Mouse (Mus musculus) cerebellum, adult (tissue): ENCODE results near the gene Cyp2g1.
"Not testable (repeated sequence)": the region's sequence is repeated elsewhere in the genome, so short reads cannot be mapped to it uniquely, and the experiment has no call there.

Experiments used
- ATAC-seq: cut with Nextera tagmentation; 2 replicates; pipeline ENCODE4 v1.9.2; 2017; ENCODE audit warnings: mild to moderate bottlenecking, moderate library complexity, mixed read lengths; ENCODE audit not compliant: insufficient number of reproducible peaks, low FRiP score, low TSS enrichment

The Cyp2g1 gene

DNA sequence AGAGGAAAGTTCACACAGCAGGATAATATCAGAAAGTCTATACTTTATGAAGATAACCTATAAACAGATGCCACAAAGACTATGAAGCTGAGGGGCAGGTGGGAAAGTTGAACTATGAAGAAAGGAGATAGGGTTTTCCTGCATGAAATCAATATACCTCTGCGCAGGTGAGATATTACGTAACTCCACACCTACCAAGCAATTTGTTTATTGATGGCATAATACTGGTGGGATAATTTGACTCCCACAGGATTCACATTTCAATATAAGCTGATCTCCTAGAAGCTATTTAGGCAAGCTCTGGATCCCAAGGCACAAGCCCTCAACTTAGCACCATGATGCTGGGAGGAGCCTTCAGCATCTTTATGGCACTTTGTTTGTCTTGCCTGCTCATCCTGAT is at the start of gene Cyp2g1:
Gene Cyp2g1 (plus strand): TSS at position 301 of the 400 bp plus-strand sequence.
- ATAC-seq = no peak

DNA sequence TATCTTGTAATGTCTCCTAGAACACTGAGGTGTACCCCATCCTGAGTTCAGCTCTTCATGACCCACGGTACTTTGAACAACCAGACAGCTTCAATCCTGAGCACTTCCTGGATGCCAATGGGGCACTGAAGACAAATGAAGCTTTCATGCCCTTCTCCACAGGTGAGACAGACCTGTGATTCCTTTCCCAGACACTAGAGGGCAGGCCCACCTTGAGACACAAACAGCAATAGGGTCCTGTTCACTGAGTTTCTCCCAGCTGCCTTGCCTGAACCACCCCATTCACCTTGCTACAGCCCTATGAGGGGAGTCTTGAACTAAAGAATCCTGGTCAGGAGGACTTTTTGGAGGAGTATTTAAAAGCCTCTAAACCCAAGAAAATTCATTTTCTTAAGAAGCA is 41.6 kb upstream of the Cyp2g1 start:
- ATAC-seq = no peak

DNA sequence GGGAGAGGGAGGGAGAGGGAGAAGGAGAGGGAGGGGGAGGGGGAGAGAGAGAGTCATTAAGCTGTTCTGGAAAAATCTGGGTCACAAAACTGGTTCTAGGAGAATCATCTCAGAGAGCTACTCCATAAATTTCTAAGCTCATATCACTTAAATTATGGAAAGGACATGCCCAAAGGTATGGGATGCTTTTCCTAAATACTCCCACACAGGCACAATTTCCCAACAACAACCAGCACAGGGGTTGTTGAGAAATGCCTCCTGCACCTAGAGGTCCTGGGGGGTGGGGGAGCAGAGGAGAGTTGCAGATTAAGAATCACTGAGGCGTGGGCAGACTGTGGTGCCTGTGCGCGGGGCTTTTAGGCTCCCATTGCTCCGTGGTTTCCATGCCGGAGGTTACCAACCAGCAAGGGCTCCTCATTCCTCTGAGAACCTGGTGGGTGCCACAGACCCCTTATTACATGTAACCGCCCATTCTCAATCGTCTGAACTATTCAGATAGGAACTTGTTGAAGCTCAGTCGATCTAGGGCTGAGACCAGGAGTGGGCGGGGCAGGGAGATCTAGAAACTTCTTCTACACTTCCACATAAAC is 38.7 kb upstream of the Cyp2g1 start:
- ATAC-seq = no peak

DNA sequence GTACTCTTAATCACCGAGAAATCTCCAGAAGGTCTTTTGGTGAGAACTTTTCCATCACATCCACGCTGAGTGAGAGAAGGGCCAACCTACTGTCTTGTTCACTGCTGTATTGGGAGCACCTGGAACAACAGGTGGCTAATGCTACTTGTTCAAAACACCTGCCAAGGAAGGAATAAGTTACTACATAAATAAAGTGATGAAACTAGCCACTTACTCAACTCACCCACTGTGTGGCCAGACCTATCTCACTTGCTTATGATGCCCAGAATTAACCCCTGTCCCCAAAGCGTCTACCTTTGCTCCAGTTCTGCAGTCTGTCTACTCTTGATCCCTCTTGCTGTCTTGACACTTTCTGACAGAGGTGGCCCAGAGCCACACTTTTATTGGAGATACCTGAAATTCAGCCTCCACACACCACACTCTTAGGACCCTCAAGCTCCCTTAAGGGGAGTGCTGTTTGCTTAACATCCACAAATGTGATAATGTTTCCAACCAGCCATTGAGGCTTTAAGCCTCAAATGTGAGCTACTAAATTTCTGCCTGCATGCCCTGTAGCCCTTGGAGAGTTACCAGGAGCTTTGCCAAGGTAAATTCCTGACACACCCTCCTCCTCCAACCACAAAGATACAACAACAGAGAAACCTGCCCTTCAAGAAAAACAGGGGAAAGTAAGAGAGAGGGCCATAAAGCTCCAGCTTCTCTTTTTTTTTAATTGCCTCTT is 35.7 kb upstream of the Cyp2g1 start:
- ATAC-seq = no peak

DNA sequence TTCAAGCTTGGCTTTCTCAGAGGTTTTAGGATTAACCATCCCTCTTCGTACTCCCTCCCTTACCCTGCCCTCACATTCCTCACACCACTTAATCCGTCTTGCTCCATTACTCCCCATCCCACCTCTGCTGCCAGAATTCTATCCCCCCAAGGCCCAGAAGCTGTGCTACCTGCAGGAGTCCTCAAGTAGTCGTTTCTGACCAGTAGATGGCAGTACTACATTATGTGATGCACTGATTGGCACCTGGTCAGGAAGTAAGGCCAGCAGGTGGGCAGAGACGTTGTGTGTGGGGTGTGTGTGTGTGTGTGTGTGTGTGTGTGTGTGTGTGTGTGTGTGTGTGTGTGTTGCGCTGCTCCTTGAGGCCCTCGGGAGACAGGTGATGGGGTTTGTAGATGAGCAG is 32.8 kb upstream of the Cyp2g1 start:
- no peak for ATAC-seq

DNA sequence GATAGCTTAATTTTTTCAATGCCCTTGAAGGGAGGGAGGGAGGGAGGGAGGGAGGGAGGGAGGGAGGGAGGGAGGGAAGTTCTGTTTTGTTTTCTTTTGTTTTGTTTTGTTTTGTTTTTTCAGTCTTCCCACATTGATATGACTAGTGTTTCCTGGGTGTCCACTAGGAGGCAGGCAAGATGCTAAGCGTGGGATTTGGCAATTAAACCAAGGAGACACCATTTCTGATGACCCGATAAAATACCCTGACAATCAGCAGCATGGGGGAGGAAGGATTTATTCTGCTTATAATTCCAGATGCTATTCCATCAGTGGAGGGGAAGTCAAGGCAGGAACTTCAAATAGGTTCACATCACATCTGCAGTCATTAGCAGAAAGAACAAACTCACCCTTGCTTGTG is 30.9 kb upstream of the Cyp2g1 start:
- no peak for ATAC-seq

DNA sequence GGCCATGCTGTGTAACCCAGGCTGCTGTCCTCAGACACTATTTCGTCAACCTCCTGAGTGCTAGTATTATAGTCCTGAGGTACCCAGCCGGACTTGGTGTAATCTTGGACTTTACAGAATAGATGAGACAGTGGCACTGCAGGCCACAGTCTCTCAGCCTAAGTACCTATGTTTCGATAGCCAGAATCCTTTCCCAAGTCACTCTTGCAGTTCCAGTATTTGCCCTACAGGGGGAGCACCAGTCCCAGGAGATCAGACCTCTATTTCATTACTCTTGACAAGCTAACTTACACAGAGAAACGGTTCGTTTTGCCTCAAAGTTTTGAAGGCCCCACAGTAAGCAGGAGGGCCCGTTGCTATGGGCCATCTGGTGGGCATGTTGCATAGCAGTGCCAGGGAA is 30.2 kb upstream of the Cyp2g1 start:
- no peak for ATAC-seq

DNA sequence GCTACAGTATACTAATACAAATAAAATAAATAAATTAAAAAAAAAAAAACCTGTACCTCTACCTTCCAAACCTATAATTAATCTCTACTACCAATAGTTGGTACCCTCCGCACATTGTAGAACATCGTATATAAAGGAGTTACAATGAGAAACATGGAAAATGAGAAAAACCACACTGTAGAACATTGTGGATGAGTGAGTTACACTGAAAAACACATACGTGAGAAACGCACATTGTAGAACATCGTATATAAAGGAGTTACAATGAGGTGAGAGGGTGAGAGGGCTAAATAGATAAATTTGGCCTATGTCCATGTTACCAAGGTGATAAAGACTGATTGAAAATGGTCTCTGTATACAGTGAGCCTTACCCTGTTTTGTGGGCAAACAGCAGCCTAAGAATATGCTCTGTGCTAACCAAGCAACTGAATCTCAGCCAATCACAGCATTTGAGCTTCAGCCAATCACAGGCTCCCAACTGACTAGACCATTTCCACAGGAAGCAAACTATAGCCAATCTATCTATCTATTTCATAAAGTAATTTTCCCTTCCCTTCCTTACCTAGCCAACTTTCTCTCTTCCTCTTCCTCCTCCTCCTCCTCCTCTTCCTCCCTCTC is 28.8 kb upstream of the Cyp2g1 start:
- ATAC-seq = peak; percentile 74

DNA sequence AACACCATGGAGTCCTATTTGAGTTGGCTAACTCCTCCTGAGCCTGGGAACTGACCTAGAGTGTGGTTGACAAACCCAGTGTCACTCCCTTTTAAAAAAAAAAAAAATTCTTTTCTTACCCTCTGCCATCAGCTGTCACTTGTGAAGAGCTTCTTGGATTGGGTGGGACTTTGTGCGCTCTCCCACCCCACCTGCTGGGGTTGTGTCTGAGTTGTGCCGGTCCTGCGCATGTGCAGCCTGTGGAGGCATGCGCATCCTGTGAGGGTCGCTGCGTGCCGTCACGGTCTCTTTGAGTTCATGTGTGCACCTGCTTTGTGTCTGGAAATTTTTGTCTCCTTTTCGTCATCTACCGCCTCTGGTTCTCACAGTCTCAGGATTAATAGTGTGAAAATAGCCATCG is 28.2 kb upstream of the Cyp2g1 start:
- ATAC-seq = no peak

DNA sequence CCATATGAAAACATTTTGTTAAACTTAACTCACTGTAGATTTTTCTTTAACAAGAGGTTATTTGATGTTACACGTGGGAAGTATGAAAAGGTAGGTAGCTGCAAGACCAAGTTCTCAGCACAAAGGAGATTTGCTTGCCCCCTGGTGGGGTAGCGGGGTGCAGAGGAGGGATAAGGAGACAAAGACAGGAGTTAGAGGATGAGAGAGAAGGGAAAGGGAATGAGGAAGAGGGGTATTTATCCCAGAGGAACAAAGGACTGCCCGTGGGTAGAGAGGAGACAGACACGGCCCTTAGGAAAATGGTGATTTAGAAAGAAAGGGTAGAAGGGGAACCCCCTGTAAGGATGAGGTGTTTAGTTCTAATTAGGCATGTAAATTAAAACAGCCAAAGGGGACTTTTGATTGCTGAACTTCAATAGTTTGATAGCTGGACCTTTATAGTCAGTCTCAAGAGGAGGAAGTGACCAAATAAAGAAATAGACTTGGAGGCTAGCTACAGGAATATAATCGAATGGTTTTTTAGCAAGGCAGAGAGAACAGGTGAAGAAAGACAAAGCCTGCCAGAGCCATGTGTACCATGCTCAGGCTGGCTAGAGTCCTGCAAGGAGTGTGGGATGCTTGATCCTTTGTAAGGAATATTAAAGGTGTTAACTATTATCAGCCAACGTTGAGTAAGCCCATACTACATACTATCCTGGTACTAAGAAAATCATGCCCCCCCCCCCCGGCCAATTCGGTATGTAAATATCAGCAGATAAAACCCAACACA is 27.5 kb upstream of the Cyp2g1 start:
- no peak for ATAC-seq

DNA sequence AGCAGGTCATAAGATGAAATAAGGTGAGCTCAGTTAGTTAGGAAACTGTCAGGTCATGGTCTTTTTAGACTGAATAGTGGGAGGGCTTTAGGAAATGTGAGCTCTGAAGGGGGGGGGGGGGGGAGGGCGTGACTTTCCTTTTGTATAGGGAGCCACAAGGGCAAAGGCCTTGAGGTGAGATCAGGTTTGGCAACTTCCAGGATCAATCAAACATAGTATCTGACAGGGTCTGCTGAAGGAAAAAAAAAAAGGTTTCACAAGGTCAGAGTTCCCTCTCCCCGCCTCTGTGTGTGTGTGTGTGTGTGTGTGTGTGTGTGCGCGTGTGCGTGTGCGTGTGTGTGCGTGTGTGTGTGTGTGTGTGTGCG is 26.9 kb upstream of the Cyp2g1 start:
- ATAC-seq = no peak

DNA sequence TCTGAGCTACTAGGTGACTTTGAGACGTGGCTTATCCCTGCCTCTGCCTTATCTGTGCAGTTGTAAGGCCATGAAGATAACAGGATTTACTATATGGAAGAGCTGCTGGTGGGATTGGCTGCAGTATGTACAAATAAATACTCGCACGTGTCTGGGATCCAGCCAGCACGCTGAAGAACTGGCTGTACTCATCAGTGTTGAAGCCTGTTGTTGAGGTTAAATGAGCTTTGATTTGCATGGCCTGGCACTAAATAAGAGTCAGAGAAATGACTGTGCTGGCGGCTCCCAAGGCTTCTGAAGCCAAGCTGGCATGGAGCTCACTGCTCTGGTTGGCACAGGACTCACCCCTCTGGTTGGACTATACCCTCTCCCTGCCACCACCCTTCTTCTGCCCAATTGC is 25.5 kb upstream of the Cyp2g1 start:
- no peak for ATAC-seq

DNA sequence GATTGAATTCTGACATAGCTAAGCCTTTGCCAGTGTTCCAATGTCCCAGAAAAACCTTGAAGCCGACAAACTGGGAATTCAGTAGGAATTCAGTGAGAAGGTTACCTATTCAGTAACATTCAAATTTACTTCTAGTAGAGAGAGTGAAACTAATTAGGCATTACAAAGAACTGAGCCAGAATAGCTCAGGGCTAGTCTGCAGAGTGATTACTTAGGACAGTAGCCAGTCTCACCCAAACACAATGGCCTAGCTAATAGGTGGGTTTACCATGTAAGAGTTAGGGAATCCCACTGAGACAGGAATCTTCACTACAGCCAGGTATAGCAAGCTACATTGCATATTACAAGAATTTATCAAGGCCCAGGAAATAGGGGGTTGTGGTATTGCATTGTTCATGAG is 22.7 kb upstream of the Cyp2g1 start:
- not testable (repeated sequence) for ATAC-seq

DNA sequence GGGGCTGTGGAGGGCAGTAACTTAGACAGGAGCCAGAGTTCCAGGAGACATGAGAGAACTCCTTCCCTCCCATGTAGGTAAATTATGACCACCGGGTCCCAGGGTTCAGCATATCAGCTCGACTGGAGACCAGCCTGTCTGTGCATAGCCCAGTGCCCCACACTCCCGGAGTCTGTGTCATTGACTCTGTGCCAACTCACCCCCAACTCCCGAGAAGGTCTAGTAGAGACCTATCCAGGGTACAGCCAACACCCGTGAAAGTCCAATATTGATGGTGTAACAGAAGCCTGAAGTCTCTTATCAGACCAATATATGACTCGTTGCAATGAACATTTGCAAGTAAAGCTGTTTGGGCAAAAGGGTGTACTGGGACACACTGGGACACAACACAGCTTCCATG is 18.7 kb upstream of the Cyp2g1 start:
- no peak for ATAC-seq

DNA sequence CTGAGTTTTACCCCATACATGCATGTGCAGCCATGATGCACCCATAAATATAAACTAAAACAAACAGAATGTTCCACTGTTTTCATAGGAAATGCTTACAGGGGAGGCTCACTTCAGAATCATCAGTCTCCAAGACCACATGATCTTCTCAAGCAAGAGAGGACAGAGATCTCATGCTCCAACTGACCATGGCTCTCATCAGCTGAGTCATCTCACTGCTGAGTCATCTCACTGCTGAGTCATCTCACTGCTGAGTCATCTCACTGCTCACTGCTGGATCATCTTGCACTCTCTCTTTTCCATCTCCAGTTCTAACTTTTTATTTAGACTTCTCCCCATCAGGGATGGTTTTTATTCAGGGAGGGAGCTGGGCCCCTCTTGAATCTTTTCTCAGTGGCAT is 8.6 kb upstream of the Cyp2g1 start:
- no peak for ATAC-seq

DNA sequence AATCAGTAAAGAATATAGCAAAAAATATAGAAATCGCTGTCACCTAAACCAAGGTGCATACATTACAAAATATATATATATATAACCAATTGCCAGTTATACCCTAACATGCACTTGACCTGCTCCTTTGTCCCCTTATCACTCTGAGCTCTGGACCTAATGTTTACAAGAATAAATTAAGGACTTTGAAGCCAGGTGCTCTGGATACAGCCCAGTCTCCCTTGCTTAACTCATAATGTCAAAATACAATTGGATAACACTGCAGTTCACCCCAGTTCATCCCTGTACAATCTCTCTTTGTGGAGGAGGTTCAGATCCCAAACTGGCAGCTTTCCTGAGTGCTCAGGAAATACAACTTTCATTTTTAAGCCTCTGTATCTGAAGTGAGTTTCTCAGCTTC is 7.7 kb upstream of the Cyp2g1 start:
- ATAC-seq = no peak

DNA sequence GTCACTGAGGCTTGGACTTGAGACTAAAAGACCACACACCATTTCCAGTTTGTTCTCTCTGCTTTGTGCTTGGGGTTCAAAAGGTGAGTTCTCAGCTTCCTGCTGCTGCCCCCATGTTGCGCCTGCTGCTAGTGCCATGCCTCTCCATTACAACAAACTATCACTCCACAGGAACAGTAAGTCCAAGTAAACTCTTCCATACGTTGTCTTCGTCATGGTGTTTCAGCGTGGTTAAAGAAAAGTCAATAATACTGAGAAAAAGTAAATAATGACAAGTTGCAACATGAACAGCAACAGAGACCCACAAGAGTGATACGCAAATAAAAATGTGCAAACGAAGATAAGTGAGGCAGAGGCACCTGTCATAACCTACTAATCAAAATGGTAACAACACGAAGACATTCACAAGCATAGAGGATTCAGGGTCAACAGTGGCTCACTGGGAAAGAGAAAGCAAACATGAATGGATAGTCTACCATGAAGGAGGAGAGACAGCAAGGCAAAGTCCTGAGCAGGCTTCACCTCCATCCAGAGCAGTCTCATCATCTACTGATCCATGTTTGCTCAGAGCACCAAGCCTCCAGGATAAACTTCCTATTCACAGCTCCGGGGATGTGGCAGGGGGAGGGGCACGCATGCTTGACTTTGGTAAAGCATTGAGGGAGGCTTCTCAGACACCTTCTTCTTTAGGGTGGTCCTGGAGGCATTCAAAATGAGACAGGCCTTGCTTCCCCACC is 23.0 kb downstream of the Cyp2g1 start:
- ATAC-seq = not testable (repeated sequence)

DNA sequence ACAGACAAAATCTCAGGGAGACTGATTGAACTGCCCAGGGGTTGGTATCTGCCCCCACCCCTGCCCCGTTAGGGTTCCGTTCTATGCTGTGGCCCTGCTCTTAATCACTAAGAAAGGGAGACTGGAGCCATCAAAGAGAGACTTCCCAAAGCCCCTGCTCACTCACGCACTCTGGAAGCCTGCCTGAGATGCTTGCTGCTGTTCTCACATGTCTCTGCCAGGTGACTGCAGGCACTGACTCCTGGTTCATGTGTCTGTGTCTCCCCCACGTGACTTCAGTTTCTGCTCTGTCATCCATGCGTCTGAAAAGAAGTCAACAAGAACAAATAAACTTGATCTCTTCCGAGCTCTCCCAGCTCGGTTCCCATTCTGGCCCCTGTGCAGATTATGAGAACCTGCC is 24.0 kb downstream of the Cyp2g1 start:
- ATAC-seq = not testable (repeated sequence)

DNA sequence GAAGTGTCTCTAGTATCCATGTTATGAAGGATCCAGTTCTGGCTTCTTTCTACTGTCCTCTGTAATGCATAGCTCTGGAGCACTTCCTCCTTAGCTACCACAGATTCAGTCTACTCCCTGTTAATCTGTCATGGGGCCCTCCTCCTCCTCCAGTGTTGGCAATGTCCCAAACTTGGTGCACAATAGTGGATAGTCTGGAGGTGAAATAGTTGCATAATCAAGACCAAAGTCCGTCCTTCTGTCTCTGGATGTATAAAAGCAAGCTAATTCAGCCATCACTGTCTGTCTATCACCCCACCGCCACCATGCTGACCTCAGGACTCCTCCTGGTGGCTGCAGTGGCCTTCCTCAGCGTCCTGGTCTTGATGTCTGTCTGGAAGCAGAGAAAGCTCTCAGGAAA is 26.4 kb downstream of the Cyp2g1 start, which contains the start of gene Cyp2a5:
Gene Cyp2a5 (plus strand): TSS at position 247 of the 400 bp plus-strand sequence.
- ATAC-seq = not testable (repeated sequence)

DNA sequence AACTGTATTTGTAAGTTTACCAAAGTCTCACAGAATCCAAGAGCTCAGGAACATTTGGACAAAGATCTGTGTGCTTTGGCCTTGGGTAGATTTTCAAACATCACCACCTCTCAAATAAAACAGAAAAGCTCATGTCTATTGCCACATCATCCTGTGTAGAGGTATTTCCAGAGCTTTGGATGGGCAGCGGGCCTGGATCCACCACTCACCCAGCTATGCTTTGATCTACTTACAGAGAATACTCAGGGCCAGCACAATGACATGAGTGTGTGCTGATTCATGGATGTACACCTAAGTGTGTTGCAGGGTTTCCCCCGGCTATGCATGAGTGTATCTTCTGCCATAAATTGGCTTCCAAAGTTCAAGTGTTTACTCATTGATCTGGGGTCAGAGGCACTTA is 34.7 kb downstream of the Cyp2g1 start:
- not testable (repeated sequence) for ATAC-seq
